Mouse (Mus musculus): ENCODE data around the gene Gm4553. TPM values are rescaled to one million over a fixed set of nuclear protein-coding genes. Genes with fewer than 3 reads are reported as not detected.
"Not testable (repeated sequence)": the region's sequence is repeated elsewhere in the genome, so short reads cannot be mapped to it uniquely, and the experiment has no call there.

Gm4553 gene
- polyA plus RNA-seq, 2 experiments: not detected

DNA sequence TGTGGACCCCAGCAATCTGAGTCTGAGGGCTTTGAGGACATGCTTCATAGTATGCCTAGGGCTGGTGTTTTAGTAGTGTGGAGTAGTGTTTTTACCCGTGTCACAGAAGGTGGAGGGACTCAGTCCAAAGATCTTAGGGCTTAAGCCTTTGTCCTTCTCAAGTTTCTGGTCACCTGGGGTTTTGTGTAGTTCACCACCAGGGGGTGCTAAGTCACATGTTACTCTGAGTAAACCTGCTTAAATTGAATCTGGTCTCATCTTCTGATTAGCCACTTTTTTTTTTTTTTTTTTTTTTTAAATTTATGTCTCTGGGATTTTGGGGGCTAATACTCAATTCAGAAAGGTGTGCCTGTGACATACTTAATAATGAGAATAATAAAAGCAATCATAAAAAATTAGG lies 19.5 kb downstream of the Gm4553 start:
- no peak for TF ChIP-seq POLR2A (IDR thresholded peaks at IDR 0.05; ENCODE audit: borderline replicate concordance, extremely low read depth, insufficient read depth, insufficient read length)
- H3K4me2 ChIP-seq (replicated peaks; ENCODE audit: low read depth, low read length, severe bottlenecking): no peak overlapping the region
- no peaks in the 10 kb centered on the region for H3K36me3 ChIP-seq (ENCODE audit: control insufficient read depth, insufficient read depth, low read length)
- H3K4me3 ChIP-seq (replicated peaks; ENCODE audit: low read length): no peak overlapping the region
- ATAC-seq (ENCODE audit: low FRiP score, low read depth) (no peak), DNase-seq (ENCODE audit: low spot score) (peak; percentile 74)
- H3K4me1 ChIP-seq (ENCODE audit: control insufficient read depth, insufficient read depth, low read length): no peaks in the 10 kb centered on the region
- H3K27ac ChIP-seq (replicated peaks; ENCODE audit: low read depth, low read length): no peak overlapping the region
- no peaks in the 10 kb centered on the region for H3K9me3 ChIP-seq (ENCODE audit: control insufficient read depth, low read length)
- WGBS: 5% methylated on average over 1 of the region's 1 CpGs
- no peak overlapping the region for H3K9ac ChIP-seq (ENCODE audit: low read depth, low read length, severe bottlenecking)
- no peaks in the 10 kb centered on the region for H3K27me3 ChIP-seq (ENCODE audit: control insufficient read depth, insufficient read depth, low read length)

DNA sequence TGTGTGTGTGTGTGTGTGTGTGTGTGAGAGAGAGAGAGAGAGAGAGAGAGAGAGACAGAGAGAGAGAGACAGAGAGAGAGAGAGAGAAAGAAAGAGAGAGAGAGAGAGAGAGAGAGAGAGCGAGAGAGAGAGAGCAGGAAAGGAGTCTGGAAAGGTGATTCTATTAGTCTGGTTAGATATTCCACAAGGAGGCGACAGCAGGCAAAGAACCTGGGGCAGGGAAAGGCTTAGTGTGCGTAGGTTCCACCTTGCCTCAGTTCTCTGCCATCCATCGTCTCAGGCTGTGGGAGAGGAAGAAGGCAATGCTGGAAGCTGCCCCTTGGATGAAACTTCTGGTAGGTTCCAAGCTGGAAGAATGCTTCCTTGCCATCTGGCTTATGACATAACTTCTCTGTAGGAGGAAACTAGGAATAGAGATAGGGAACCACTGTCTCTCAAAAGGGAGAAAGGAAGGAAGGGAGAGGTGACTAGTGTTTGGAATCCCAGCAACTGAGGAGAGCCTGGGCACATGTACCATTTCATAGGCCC lies 20.1 kb downstream of the Gm4553 start:
- TF ChIP-seq POLR2A (IDR thresholded peaks at IDR 0.05; ENCODE audit: borderline replicate concordance, extremely low read depth, insufficient read depth, insufficient read length): no peak
- H3K27me3 ChIP-seq (ENCODE audit: control insufficient read depth, insufficient read depth, low read length): no peaks in the 10 kb centered on the region
- 41% methylated on average over 4 of the region's 4 CpGs for WGBS
- H3K4me1 ChIP-seq (ENCODE audit: control insufficient read depth, insufficient read depth, low read length): no peaks in the 10 kb centered on the region
- no peak overlapping the region for H3K4me3 ChIP-seq (replicated peaks; ENCODE audit: low read length)
- DNase-seq (ENCODE audit: low spot score) (no peak), ATAC-seq (ENCODE audit: low FRiP score, low read depth) (no peak)
- no peaks in the 10 kb centered on the region for H3K9me3 ChIP-seq (ENCODE audit: control insufficient read depth, low read length)
- no peak overlapping the region for H3K9ac ChIP-seq (ENCODE audit: low read depth, low read length, severe bottlenecking)
- no peak overlapping the region for H3K27ac ChIP-seq (replicated peaks; ENCODE audit: low read depth, low read length)
- H3K36me3 ChIP-seq (ENCODE audit: control insufficient read depth, insufficient read depth, low read length): no peaks in the 10 kb centered on the region
- H3K4me2 ChIP-seq (replicated peaks; ENCODE audit: low read depth, low read length, severe bottlenecking): no peak overlapping the region

DNA sequence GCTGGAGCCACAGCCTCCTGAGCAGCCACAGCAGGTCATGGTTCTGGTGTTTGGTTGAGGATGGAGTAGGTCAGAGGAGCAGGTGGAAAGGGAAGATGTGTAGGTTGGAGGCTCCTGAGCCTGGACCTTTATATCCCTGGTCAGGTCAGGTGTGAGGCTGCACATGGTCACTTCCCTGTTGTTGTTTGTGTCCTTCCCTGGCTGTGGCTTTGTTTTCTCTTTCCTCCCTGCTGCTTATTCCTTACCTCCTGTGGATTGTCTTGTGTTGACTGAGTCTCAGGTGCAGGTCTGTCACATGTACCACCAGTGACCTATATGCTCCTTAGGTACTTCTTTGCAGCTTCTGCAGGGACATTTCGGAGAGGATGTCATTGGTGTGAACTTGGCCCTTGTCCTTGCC lies 21.0 kb downstream of the Gm4553 start, which contains the start of gene Gm45337:
TSS of gene Gm45337 (minus strand) at position 101 of the 400 bp plus-strand sequence.
- Histone ChIP-seq H3K9me3 (ENCODE audit: control insufficient read depth, low read length) (no peaks in the 10 kb centered on the region), H3K27me3 (ENCODE audit: control insufficient read depth, insufficient read depth, low read length) (no peaks in the 10 kb centered on the region), H3K9ac (ENCODE audit: low read depth, low read length, severe bottlenecking) (no peak within 1 kb of the TSS), H3K4me2 (replicated peaks; ENCODE audit: low read depth, low read length, severe bottlenecking) (no peak within 1 kb of the TSS), H3K36me3 (ENCODE audit: control insufficient read depth, insufficient read depth, low read length) (no peaks in the 10 kb centered on the region), H3K27ac (replicated peaks; ENCODE audit: low read depth, low read length) (no peak within 1 kb of the TSS), H3K4me3 (replicated peaks; ENCODE audit: low read length) (no peak within 1 kb of the TSS), H3K4me1 (ENCODE audit: control insufficient read depth, insufficient read depth, low read length) (no peaks in the 10 kb centered on the region)
- DNase-seq (ENCODE audit: low spot score): no peak
- TF ChIP-seq POLR2A (IDR thresholded peaks at IDR 0.05; ENCODE audit: borderline replicate concordance, extremely low read depth, insufficient read depth, insufficient read length): no peak
- WGBS: 59% methylated on average over 1 of the region's 1 CpGs
- ATAC-seq (ENCODE audit: low FRiP score, low read depth): no peak

DNA sequence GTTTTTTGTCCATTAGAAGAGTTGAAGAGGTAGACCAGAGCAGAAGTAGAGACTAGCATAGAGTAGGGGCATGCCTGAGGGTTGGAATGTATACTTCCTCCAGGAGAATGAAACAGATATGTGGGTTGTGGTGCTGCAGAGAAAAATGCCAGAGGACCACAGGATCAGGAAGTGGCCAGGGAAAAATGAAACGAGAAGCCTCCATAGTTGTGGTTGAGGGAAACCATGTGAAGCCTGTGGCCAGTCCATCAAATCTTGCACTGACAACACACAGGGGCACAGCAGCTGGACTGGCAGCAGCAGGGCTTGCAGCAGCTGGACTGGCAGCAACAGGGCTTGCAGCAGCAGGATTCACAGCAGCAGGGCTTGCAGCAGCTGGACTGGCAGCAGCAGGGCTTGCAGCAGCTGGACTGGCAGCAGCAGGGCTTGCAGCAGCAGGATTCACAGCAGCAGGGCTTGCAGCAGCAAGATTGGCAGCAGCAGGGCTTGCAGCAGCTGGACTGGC lies 22.0 kb downstream of the Gm4553 start:
- not testable (repeated sequence) for H3K36me3 ChIP-seq (ENCODE audit: control insufficient read depth, insufficient read depth, low read length); H3K4me1 ChIP-seq (ENCODE audit: control insufficient read depth, insufficient read depth, low read length); H3K9ac ChIP-seq (ENCODE audit: low read depth, low read length, severe bottlenecking); H3K9me3 ChIP-seq (ENCODE audit: control insufficient read depth, low read length); H3K4me3 ChIP-seq (replicated peaks; ENCODE audit: low read length); H3K27me3 ChIP-seq (ENCODE audit: control insufficient read depth, insufficient read depth, low read length); ATAC-seq (ENCODE audit: low FRiP score, low read depth); H3K27ac ChIP-seq (replicated peaks; ENCODE audit: low read depth, low read length); H3K4me2 ChIP-seq (replicated peaks; ENCODE audit: low read depth, low read length, severe bottlenecking); DNase-seq (ENCODE audit: low spot score)
- WGBS: 36% methylated on average over 1 of the region's 1 CpGs

DNA sequence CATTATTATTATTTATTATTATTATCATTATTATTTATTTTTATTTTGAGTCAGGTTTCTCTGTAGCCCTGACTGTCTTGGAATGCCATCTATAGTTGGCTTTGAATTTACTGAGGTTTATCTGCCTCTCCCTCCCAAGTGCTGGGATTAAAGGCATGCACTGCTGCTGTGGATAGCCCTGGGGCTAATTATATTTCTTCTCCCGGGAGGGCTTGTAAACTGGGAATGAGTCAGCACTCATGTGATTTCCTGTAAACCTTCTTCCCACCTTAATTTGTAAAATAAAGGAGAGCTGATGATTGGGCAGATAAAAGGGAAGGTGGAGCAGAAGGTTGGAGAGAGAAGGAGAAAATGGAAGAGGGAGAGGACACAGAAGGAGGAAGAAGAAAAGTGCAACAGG lies 24.8 kb downstream of the Gm4553 start:
- Histone ChIP-seq H3K27me3 (ENCODE audit: control insufficient read depth, insufficient read depth, low read length) (no peaks in the 10 kb centered on the region), H3K9me3 (ENCODE audit: control insufficient read depth, low read length) (no peaks in the 10 kb centered on the region), H3K9ac (ENCODE audit: low read depth, low read length, severe bottlenecking) (no peak overlapping the region), H3K27ac (replicated peaks; ENCODE audit: low read depth, low read length) (no peak overlapping the region), H3K36me3 (ENCODE audit: control insufficient read depth, insufficient read depth, low read length) (no peaks in the 10 kb centered on the region), H3K4me2 (replicated peaks; ENCODE audit: low read depth, low read length, severe bottlenecking) (no peak overlapping the region), H3K4me3 (replicated peaks; ENCODE audit: low read length) (no peak overlapping the region), H3K4me1 (ENCODE audit: control insufficient read depth, insufficient read depth, low read length) (no peaks in the 10 kb centered on the region)
- TF ChIP-seq POLR2A (IDR thresholded peaks at IDR 0.05; ENCODE audit: borderline replicate concordance, extremely low read depth, insufficient read depth, insufficient read length): no peak
- WGBS: 2% methylated on average over 1 of the region's 1 CpGs
- no peak for DNase-seq (ENCODE audit: low spot score)
- no peak for ATAC-seq (ENCODE audit: low FRiP score, low read depth)

DNA sequence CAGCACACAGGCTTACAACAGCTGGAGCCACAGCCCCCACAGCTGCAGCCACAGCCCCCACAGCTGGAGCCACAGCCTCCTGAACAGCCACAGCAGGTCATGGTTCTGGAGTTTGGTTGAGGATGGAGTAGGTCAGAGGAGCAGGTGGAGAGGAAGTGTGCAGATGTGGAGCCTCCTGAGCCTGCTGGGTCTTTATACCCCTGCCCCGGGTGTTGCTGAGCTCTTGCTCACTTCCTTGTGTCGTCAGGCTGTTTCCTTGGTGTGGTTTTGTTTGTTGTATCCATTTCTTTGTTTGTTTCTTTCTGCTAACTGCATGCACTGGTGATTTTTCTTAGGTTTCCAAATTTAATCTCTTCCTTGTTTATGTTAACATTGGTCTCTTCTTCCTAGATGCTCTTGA lies 29.6 kb downstream of the Gm4553 start, which contains the start of gene Gm39115:
TSS of gene Gm39115 (minus strand) at position 101 of the 400 bp plus-strand sequence.
- ATAC-seq (ENCODE audit: low FRiP score, low read depth): not testable (repeated sequence)

More for the DNA sequence above, 29.6 kb downstream of the Gm4553 start, which contains the start of gene Gm39115:
- H3K4me3 ChIP-seq (replicated peaks; ENCODE audit: low read length); H3K27me3 ChIP-seq (ENCODE audit: control insufficient read depth, insufficient read depth, low read length); H3K9me3 ChIP-seq (ENCODE audit: control insufficient read depth, low read length); H3K36me3 ChIP-seq (ENCODE audit: control insufficient read depth, insufficient read depth, low read length); H3K4me1 ChIP-seq (ENCODE audit: control insufficient read depth, insufficient read depth, low read length); H3K9ac ChIP-seq (ENCODE audit: low read depth, low read length, severe bottlenecking); DNase-seq (ENCODE audit: low spot score); H3K27ac ChIP-seq (replicated peaks; ENCODE audit: low read depth, low read length); H3K4me2 ChIP-seq (replicated peaks; ENCODE audit: low read depth, low read length, severe bottlenecking): not testable (repeated sequence)
- 51% methylated on average over 2 of the region's 2 CpGs for WGBS
